Mouse (Mus musculus) ES-E14 (cell line): ENCODE data around the gene Pnpla2. TPM values are rescaled to one million over a fixed set of nuclear protein-coding genes. Genes with fewer than 3 reads are reported as not detected.

ENCODE experiments used
- DNase-seq: peaks from one replicate; pipeline ENCODE4 v3.0.0-alpha.2; 2013; ENCODE audit warnings: low read depth, low spot score
- H3K27ac ChIP-seq: 2 replicates; pipeline ENCODE4 v1.5.1; 2012; ENCODE audit warnings: low read depth, mild to moderate bottlenecking, low read length, moderate library complexity, mixed read lengths; ENCODE audit not compliant: poor library complexity, insufficient read depth, severe bottlenecking
- H3K36me3 ChIP-seq: 2 replicates; pipeline ENCODE4 v1.6.1; 2012; ENCODE audit warnings: mild to moderate bottlenecking, low read length, moderate library complexity, mixed read lengths; ENCODE audit not compliant: control insufficient read depth, poor library complexity, insufficient read depth, severe bottlenecking
- H3K4me1 ChIP-seq, 2 experiments: fragments of 150-350 bp in 1 of 2; sonication (generic) in 1 of 2; 2 replicates each; pipeline ENCODE4 v1.6.1; 2012; ENCODE audit warnings: low read length in 2 of 2, mild to moderate bottlenecking in 1 of 2, mixed read lengths in 1 of 2; ENCODE audit not compliant: control insufficient read depth in 2 of 2, insufficient read depth in 2 of 2, poor library complexity in 1 of 2
- H3K4me3 ChIP-seq, 2 experiments: fragments of 150-350 bp in 1 of 2; sonication (generic) in 1 of 2; 2 replicates each; pipeline ENCODE4 v1.5.1; 2012; ENCODE audit warnings: low read length in 2 of 2, low read depth in 1 of 2, mild to moderate bottlenecking in 1 of 2, mixed read lengths in 1 of 2; ENCODE audit not compliant: insufficient read depth in 1 of 2, poor library complexity in 1 of 2, severe bottlenecking in 1 of 2
- H3K9ac ChIP-seq: 2 replicates; pipeline ENCODE4 v1.6.1; 2012; ENCODE audit warnings: low read depth, mild to moderate bottlenecking, low read length, mixed read lengths; ENCODE audit not compliant: poor library complexity, insufficient read depth, severe bottlenecking
- H3K9me3 ChIP-seq: fragments of 150-350 bp; sonication (generic); 2 replicates; pipeline ENCODE4 v1.6.1; 2012; ENCODE audit warnings: low read depth, mild to moderate bottlenecking, low read length; ENCODE audit not compliant: control insufficient read depth, insufficient read depth
- CHD2 ChIP-seq: IDR thresholded peaks from 2 replicates; pipeline ENCODE4 v1.6.1; 2014; ENCODE audit warnings: mild to moderate bottlenecking, low read depth, low read length, inconsistent platforms
- HCFC1 ChIP-seq: IDR thresholded peaks from 2 replicates; pipeline ENCODE4 v1.6.1; 2012; ENCODE audit warnings: low read length, inconsistent platforms, borderline replicate concordance; ENCODE audit not compliant: insufficient read depth
- MAFK ChIP-seq: IDR thresholded peaks from 2 replicates; pipeline ENCODE4 v1.6.1; 2014; ENCODE audit warnings: mild to moderate bottlenecking, low read depth, low read length, inconsistent platforms; ENCODE audit not compliant: insufficient read depth
- ZC3H11A ChIP-seq: IDR thresholded peaks from 2 replicates; pipeline ENCODE4 v1.6.1; 2012; ENCODE audit warnings: low read depth, mild to moderate bottlenecking, inconsistent platforms, low read length, borderline replicate concordance
- ZNF384 ChIP-seq: IDR thresholded peaks from 2 replicates; pipeline ENCODE4 v1.6.1; 2012; ENCODE audit warnings: low read depth, low read length, inconsistent platforms
- in situ Hi-C, 2 experiments: fragments of 600-800 bp; cut with MboI; formaldehyde crosslinking; loops; one replicate each; pipeline ENCODE4 v1.15.1; 2025; ENCODE audit warnings: low sequenced_read_pairs in 2 of 2, inconsistent platforms in 1 of 2; ENCODE audit not compliant: unreplicated experiment in 2 of 2
- total RNA-seq: library from RNA; depleted of rRNA; stranded (reverse); fragments of 300-350 nt; gene quantifications from 2 replicates; pipeline ENCODE4 v1.2.3, GENCODE M21; 2012

Pnpla2 gene
- total RNA-seq, 1 experiment = 12.7 TPM

DNA sequence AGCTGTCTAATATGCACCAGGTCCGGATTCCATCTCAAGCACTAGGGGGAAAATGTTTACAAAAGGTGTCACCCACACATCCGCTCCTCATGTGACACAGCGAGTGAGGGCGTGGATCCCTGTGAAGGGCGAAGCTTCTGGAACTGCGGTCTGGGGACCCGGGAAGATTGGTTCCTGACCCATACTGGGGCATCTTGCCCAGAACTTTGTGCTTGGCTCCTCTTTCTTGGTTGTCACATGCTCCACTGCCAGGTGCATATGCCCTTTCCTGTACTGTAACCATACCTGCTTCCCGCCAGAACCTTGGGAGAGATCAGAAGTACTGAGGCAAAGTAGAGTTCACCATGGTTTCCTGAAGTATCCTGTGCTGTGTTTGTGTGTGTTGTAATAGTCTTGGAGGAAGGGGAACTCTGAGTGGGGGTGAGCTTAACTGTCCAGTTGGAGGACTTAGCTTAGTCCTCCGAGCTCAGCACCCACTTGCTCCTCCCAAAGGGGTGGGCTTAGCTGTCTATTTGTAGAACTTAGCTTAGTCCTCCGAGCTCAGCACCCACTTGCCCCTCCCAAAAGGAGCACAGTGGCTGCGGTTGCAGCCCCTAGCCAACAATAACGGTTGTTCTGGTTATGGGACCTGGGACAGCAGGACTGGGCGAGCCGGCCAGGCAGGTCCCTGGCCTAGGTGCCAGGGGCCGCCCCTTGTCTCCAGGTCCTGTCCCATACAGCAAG, 5.6 kb downstream of the Pnpla2 start, which contains the start of gene Cracr2b:
Cracr2b (plus strand) TSS at position 704 of the 723 bp plus-strand sequence.
- TF ChIP-seq ZC3H11A = no peak
- Histone ChIP-seq H3K4me1 (peaks cover 2 to 38% of the 10 kb centered on the region in 2 experiments; a peak in 3 of 4 replicates), H3K27ac (no peak within 1 kb of the TSS), H3K9me3 (no peaks in the 10 kb centered on the region), H3K9ac (peak within 1 kb of the TSS; percentile 67), H3K4me3 (peak within 1 kb of the TSS; percentile 63 to 65), H3K36me3 (no peaks in the 10 kb centered on the region)
- in situ Hi-C loops = no loop called here
- no peak for DNase-seq

DNA sequence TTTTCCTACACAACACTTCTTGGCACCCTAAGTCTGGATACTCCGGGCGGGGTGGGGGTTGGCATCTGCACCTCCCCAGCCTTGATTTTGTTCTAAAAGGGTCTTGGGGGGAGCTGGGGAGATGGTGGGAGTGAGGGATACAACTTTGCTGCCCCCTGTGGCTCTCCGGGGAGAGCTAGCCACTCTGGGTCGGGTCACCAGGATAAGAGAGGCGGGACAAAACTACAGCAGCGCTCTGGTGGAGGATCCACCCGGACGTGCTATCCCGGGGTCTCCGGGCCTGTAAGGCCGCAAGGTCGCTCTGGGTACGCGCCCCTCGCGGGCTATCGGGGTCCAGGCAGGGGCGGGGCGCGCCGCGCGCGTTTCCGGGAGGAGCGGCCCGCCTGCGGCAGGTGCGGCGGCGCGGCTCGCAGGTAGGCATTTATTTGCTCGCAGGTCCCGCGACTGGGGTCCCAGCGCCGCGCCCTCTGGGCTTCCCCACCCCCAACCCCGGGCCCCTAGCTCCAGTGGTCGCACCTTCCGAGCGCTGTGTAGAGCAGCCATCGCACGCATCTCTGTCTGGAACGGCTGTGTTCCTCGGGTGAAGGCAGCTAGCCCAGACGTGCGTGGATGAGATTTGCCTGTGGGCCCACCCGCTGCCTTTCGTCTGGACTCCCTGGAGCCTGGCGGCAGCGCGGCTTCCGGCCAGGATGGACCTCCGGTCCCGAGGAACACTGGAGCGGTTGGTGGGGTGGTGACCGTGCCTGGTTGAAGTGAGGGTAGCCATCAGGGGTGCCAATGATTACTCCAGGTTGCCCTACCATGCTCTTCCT, 6.7 kb downstream of the Pnpla2 start:
- no peak overlapping the region for H3K27ac ChIP-seq
- H3K4me1 ChIP-seq = peaks cover 4 to 40% of the 10 kb centered on the region in 2 experiments; a peak in 3 of 4 replicates
- in situ Hi-C loops = no loop called here
- H3K9ac ChIP-seq = peak overlapping the region; percentile 67
- TF ChIP-seq ZNF384 = no peak
- no peak for TF ChIP-seq MAFK
- no peak for TF ChIP-seq ZC3H11A
- TF ChIP-seq CHD2 = no peak
- TF ChIP-seq HCFC1 = no peak
- no peak for DNase-seq
- no peaks in the 10 kb centered on the region for H3K9me3 ChIP-seq
- peak overlapping the region; percentile 63 to 65 for H3K4me3 ChIP-seq
- H3K36me3 ChIP-seq = no peaks in the 10 kb centered on the region

DNA sequence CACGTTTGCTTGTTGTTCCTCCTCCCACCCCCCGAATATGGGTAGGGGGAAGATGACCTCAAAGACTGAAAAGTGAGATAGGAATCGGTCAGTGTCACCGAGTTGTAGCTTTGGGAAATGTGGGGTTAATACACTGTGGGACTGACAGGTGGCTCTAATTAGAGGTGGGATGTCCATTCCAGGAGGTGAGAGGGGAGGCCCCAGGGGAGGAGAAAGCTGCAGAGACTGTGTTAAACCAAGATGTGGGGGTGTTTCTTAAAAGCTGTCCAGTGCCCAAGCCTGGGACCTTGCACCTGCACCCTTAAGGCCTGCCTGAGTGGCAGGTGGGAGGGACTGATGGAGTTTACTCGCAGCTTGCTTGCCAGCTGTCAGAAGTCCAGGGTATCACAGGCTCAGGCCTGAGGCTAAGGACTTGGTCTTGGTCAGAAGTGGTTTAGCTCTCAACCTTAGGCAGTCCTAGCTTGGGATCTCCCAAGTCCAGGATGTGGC, 7.4 kb downstream of the Pnpla2 start:
- in situ Hi-C loops = no loop called here
- H3K9ac ChIP-seq = peak overlapping the region; percentile 60
- H3K4me3 ChIP-seq = peak overlapping the region; percentile 63 to 65; a peak in 2 of 4 replicates
- no peak overlapping the region for H3K27ac ChIP-seq
- no peaks in the 10 kb centered on the region for H3K36me3 ChIP-seq
- no peak for TF ChIP-seq ZC3H11A
- no peak for TF ChIP-seq MAFK
- TF ChIP-seq HCFC1 = no peak
- no peak for TF ChIP-seq CHD2
- no peak for TF ChIP-seq ZNF384
- no peaks in the 10 kb centered on the region for H3K9me3 ChIP-seq
- peaks cover 4 to 43% of the 10 kb centered on the region in 2 experiments; a peak in 3 of 4 replicates for H3K4me1 ChIP-seq
- no peak for DNase-seq

DNA sequence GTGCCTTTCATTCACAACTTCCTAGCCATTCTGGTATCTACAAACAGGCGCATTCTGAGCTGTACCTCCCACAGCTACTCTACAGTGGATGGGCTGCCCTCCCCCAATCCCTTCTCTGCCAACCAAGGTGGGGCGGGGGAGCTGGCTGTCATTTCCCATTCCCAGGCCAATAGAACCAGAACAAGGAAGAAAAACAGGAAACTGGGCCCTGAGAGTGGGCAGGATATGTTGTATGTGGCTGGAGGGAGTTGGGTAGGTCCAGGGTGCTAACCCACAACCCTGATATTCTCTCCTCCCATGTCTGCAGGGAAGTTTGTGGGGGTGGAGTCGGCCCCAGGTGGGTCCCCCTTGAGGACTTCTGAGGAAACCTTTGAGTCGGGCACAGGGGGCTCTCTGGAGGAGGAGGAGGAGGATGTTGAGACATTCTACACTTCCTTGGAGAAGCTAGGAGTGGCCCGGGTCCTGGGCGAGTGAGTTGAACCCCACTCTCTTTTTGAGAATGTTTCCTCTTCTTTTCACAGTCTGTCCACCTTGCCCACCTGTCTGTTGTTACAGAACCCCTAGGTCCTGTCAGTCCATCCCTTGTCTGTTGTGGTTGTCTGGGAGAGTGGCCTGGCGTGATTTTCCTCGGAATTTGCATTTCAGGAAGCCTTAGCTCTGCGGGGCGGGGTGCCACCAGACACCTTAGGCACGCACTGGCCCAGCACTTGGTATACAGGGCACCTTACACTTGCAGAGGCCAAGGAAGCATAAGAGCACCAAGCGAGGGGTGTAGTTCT, 9.0 kb downstream of the Pnpla2 start:
- Histone ChIP-seq H3K27ac (no peak overlapping the region), H3K9ac (peak overlapping the region; percentile 43; the same call in 1 of the 2 replicates), H3K36me3 (no peaks in the 10 kb centered on the region), H3K4me1 (peaks cover 4 to 47% of the 10 kb centered on the region in 2 experiments; a peak in 3 of 4 replicates), H3K4me3 (peak overlapping the region; percentile 45 to 60; a peak in 3 of 4 replicates), H3K9me3 (no peaks in the 10 kb centered on the region)
- no peak for DNase-seq
- in situ Hi-C loops = no loop called here
- TF ChIP-seq CHD2 = no peak
- TF ChIP-seq MAFK = no peak
- no peak for TF ChIP-seq HCFC1
- no peak for TF ChIP-seq ZNF384
- TF ChIP-seq ZC3H11A = no peak
